Mouse (Mus musculus): ENCODE results near the gene Ahnak2.

GRCm38 (mm10) chr12:112744891-112745580 is 57.4 kb downstream of the Ahnak2 start:
- TF ChIP-seq CTCF (IDR thresholded peaks at IDR 0.05; ENCODE audit: borderline replicate concordance, insufficient read depth, low read depth, low read length) (no peak), POLR2A (IDR thresholded peaks at IDR 0.05; ENCODE audit: borderline replicate concordance, insufficient read depth, low read length) (no peak)

Data from cerebellum, adult 2 months (tissue).